Mouse (Mus musculus) spleen, adult 2 months (tissue): ENCODE data around the gene Socs3.

Source experiments
- CTCF ChIP-seq: fragments of 200-500 bp; IDR thresholded peaks from 2 replicates; pipeline ENCODE4 v1.5.1; 2011; ENCODE audit warnings: mild to moderate bottlenecking, inconsistent platforms; ENCODE audit not compliant: insufficient read depth, insufficient read length, insufficient replicate concordance; ENCODE audit errors: extremely low read depth
- POLR2A ChIP-seq: fragments of 200-500 bp; IDR thresholded peaks from 2 replicates; pipeline ENCODE4 v1.6.1; 2011; ENCODE audit warnings: low read depth, low read length, inconsistent platforms

DNA sequence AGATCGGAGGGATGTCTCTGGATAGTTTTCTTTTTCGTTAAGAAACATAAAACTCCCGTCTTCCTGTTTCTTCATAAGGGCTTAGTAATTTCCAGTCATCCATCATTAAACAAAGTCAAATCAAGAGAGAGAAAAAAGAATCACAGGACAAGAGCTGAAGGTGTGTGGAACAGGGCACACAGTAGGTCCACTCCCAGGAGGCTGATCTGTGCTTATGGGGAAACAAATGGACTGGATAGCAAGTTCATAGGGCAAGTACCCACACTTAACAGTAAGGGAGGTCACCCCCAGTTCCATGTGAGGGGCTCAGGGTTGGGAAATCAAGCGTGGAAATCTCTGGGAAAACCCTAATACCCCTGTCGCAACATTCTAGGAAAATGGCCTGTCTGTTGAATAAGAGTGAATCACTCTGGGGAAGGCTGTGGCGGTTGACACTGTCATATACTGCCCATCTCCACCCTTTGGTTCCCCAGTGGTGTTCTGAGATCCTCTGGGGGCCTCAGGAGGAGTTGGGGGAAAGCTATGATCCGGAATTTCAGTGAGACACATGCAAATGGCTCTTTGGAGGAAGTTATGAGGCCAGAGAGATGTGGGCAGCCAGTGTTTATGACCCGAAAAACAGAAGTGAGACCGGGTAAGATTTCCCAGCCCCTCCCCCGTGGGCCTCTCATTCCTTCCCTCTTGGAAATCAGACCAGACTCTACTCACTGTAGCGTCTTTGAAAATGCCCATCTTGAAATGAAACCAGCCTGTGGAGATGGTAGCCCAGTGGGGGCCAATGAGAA lies 23.5 kb downstream of the Socs3 start:
- TF ChIP-seq POLR2A, result no peak
- TF ChIP-seq CTCF, result no peak
